Mouse (Mus musculus): ENCODE measurements around the gene Egfl7. TPM values are rescaled to one million over a fixed set of nuclear protein-coding genes. Genes with fewer than 3 reads are reported as not detected.

The Egfl7 gene
- polyA plus RNA-seq, 1 experiment from 2014 or later = 120 TPM

- H3K4me3 ChIP-seq = no peak overlapping the region
- H3K36me3 ChIP-seq = no peaks in the 10 kb centered on the region
- no peaks in the 10 kb centered on the region for H3K4me1 ChIP-seq
- no peak overlapping the region for H3K9ac ChIP-seq
- H3K9me3 ChIP-seq (replicated peaks) = no peaks in the 10 kb centered on the region
- WGBS (ENCODE audit: insufficient replicate concordance) = 64% methylated on average over 6 of the region's 6 CpGs
- H3K4me2 ChIP-seq = no peak overlapping the region
- peaks cover 3% of the 10 kb centered on the region; the same call in 1 of the 2 replicates for H3K27me3 ChIP-seq (replicated peaks)
- no peak overlapping the region for H3K27ac ChIP-seq
- no peak for ATAC-seq
Measured at GRCm38 (mm10) chr2:26617331-26617730, 37.5 kb downstream of the Egfl7 start.

DNA sequence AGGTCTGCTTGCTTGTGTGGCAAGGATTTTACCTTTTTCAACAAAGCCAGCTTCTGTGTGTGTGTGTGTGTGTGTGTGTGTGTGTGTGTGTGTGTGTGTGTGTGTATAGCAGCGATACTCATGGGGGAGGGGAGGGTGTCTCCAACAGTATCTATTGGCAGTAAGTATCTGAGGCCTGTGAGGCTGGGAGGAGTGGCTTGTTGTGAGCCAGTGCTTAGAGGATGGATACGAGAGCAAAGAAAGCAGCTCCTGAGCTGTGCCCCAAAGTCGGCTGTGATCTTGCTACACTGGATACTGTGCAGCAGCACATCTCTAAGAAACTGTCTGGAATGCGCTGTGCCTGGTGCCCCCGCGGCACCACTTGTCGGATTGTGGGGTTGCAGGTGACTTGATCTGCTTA lies 38.1 kb downstream of the Egfl7 start:
- H3K9me3 ChIP-seq (replicated peaks) = no peaks in the 10 kb centered on the region
- H3K9ac ChIP-seq = no peak overlapping the region
- H3K4me2 ChIP-seq = no peak overlapping the region
- 64% methylated on average over 6 of the region's 7 CpGs for WGBS (ENCODE audit: insufficient replicate concordance)
- H3K27ac ChIP-seq = no peak overlapping the region
- H3K4me1 ChIP-seq = no peaks in the 10 kb centered on the region
- H3K4me3 ChIP-seq = no peak overlapping the region
- no peak for ATAC-seq
- peaks cover under 1% of the 10 kb centered on the region; the same call in 1 of the 2 replicates for H3K27me3 ChIP-seq (replicated peaks)
- H3K36me3 ChIP-seq = no peaks in the 10 kb centered on the region

GRCm38 (mm10) chr2:26621246-26621645 lies 41.4 kb downstream of the Egfl7 start:
- no peak overlapping the region for H3K9ac ChIP-seq
- H3K27ac ChIP-seq = no peak overlapping the region
- H3K4me1 ChIP-seq = no peaks in the 10 kb centered on the region
- H3K4me2 ChIP-seq = no peak overlapping the region
- H3K36me3 ChIP-seq = no peaks in the 10 kb centered on the region
- no peak overlapping the region for H3K4me3 ChIP-seq
- no peak for ATAC-seq
- 0 out of 2 replicates have a peak, but pooled peaks cover 5% of the 10 kb centered on the region for H3K27me3 ChIP-seq (replicated peaks)
- 49% methylated on average over 2 of the region's 2 CpGs for WGBS (ENCODE audit: insufficient replicate concordance)
- no peaks in the 10 kb centered on the region for H3K9me3 ChIP-seq (replicated peaks)

DNA sequence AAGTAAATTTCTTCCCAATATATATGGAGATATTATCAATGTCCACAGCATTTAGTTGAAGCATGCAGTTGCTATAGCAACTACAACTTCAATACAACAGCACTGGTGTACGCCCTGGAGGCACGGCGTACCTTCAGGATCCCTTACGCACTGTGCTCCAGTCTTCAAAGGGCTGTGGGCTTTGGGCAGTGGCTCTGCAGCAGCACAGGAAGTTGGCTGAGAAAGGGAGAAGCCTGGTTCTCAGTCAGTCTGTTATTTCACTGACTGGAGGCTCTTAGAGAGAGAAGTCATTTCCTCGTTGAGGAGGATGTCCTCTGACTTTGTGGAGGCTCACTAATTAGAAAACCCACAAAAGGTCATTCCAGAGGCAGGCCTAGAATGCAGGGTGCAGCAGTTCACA lies 43.2 kb downstream of the Egfl7 start:
- Histone ChIP-seq H3K4me1 (peaks cover 4% of the 10 kb centered on the region; the same call in 1 of the 2 replicates), H3K27ac (no peak overlapping the region), H3K9me3 (replicated peaks) (no peaks in the 10 kb centered on the region), H3K4me3 (no peak overlapping the region), H3K4me2 (no peak overlapping the region), H3K9ac (no peak overlapping the region), H3K36me3 (no peaks in the 10 kb centered on the region), H3K27me3 (replicated peaks) (peaks cover 22% of the 10 kb centered on the region)
- 45% methylated on average over 5 of the region's 5 CpGs for WGBS (ENCODE audit: insufficient replicate concordance)
- no peak for ATAC-seq

GRCm38 (mm10) chr2:26625419-26625818 lies 45.6 kb downstream of the Egfl7 start:
- no peaks in the 10 kb centered on the region for H3K36me3 ChIP-seq
- H3K4me2 ChIP-seq = no peak overlapping the region
- H3K4me3 ChIP-seq = no peak overlapping the region
- peaks cover 18% of the 10 kb centered on the region for H3K4me1 ChIP-seq
- ATAC-seq = no peak
- no peak overlapping the region for H3K27ac ChIP-seq
- no peak overlapping the region for H3K9ac ChIP-seq
- peaks cover 44% of the 10 kb centered on the region for H3K27me3 ChIP-seq (replicated peaks)
- H3K9me3 ChIP-seq (replicated peaks) = no peaks in the 10 kb centered on the region
- 64% methylated on average over 3 of the region's 3 CpGs for WGBS (ENCODE audit: insufficient replicate concordance)

DNA sequence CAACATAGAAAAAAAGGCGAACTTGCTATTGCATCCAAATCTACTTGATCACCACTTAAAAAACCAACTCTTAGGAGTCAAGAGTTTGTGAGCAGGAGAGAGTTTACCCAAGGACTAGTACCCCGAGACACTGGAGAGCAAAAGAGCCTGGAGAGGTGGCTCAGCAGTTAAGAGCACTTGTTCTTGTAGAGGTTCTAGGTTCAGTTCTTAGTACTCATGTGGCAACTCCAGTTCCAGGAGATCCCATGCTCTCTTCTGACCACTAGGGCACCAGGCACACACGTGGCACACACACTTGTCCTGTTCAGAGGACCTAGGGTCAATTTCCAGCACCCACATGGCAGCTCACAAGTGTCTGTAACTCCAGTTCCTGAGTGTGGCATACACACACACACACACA lies 46.3 kb downstream of the Egfl7 start:
- Histone ChIP-seq H3K36me3 (no peaks in the 10 kb centered on the region), H3K27me3 (replicated peaks) (peaks cover 44% of the 10 kb centered on the region), H3K4me3 (no peak overlapping the region), H3K9ac (no peak overlapping the region), H3K4me1 (peaks cover 18% of the 10 kb centered on the region), H3K9me3 (replicated peaks) (no peaks in the 10 kb centered on the region), H3K27ac (no peak overlapping the region), H3K4me2 (no peak overlapping the region)
- ATAC-seq = no peak
- WGBS (ENCODE audit: insufficient replicate concordance) = 49% methylated on average over 3 of the region's 3 CpGs

DNA sequence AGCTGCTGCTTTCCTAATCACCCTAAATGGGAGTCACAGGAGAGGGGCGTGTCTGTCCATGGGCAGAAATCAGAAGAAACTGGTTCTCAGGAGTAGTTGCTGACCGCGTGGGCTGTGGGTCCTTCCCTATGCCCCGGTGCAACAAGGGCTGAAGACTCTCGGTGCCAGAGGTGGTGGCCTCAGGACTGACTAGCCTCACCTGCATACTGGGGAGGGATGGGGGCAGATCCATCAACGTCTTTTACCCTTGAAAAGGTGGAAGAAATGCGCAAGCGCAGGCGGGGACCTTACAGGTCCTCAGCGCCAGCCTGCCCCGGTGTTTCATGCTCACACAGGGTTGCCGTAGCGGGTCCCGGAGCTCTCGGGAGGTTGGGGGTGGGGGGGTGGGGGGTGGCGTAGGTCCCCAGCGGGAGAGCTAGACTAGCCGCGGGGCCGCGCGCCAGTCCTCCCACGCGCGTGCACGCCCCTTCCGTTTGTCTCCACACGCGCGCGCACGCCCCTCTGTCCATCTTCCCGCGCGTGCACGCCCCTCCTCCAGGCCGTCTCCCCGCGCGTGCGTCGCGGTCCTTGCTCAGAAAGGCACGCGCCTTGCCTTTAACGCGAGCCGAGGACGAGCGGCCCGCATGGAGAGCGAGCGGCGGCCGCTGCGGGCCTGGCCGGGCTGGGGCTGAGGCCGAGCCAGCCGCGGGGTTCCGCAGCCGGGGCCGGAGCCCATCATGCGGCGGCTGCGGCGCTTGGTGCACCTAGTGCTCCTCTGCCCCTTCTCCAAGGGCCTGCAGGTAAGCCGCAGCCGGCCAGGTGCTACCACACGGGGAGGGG lies 48.3 kb downstream of the Egfl7 start, which contains the start of gene Fam69b:
Gene Fam69b (plus strand): TSS at position 537 of the 819 bp plus-strand sequence.
- H3K4me3 ChIP-seq = peak within 1 kb of the TSS; percentile 60
- H3K27me3 ChIP-seq (replicated peaks) = peaks cover 44% of the 10 kb centered on the region
- peaks cover 18% of the 10 kb centered on the region for H3K4me1 ChIP-seq
- ATAC-seq = peak; percentile 27; the same call in 1 of the 2 replicates
- no peaks in the 10 kb centered on the region for H3K9me3 ChIP-seq (replicated peaks)
- no peak within 1 kb of the TSS for H3K27ac ChIP-seq
- peak within 1 kb of the TSS; percentile 68 for H3K9ac ChIP-seq
- no peaks in the 10 kb centered on the region for H3K36me3 ChIP-seq
- 2% methylated on average over 62 of the region's 70 CpGs for WGBS (ENCODE audit: insufficient replicate concordance)
- peak within 1 kb of the TSS; percentile 87 for H3K4me2 ChIP-seq

DNA sequence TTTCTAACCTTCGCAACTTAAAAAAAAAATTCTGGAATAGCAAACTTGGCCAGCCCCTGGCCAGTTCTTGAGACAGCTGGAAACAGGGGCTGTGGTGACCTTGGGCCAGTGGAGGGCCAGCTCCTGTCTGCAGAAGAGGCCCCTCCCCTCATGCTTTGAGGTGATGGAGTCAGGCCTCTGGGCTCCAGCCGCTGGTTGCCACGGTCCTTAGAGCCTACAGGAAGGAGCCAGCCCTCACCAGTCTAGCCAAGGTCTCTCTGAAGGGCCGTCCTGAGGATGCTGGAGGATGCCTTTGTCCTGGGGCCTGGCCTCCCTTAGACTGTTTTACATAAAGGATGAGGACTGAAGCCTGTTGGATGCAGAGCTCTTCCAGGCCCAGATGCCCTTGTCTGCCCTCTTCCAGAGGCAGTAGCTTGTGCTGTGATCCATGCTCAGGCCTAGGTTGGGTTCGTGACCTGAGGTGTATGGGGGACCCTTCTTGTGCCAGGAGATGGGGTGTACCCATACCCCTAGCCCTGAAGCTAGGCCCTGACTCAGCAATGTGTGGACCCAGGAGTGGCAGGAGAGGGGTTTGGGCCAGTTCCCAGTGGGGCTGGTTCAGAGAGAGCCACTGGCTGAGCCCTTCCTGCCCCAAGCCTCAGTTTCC lies 49.1 kb downstream of the Egfl7 start:
- Histone ChIP-seq H3K9ac (peak overlapping the region; percentile 68), H3K27me3 (replicated peaks) (peaks cover 44% of the 10 kb centered on the region), H3K27ac (no peak overlapping the region), H3K4me2 (peak overlapping the region; percentile 87), H3K36me3 (no peaks in the 10 kb centered on the region), H3K9me3 (replicated peaks) (no peaks in the 10 kb centered on the region), H3K4me1 (peaks cover 18% of the 10 kb centered on the region), H3K4me3 (peak overlapping the region; percentile 60)
- ATAC-seq = no peak
- whole genome bisulfite sequencing (ENCODE audit: insufficient replicate concordance) = 28% methylated on average over 5 of the region's 5 CpGs

- Histone ChIP-seq H3K4me1 (peaks cover 29% of the 10 kb centered on the region), H3K4me2 (no peak overlapping the region), H3K27me3 (replicated peaks) (peaks cover 24% of the 10 kb centered on the region), H3K36me3 (peaks cover 34% of the 10 kb centered on the region), H3K4me3 (no peak overlapping the region), H3K27ac (no peak overlapping the region), H3K9ac (no peak overlapping the region), H3K9me3 (replicated peaks) (no peaks in the 10 kb centered on the region)
- no peak for ATAC-seq
- 76% methylated on average over 16 of the region's 16 CpGs for WGBS (ENCODE audit: insufficient replicate concordance)
Measured at GRCm38 (mm10) chr2:26632541-26633395, 53.0 kb downstream of the Egfl7 start.

GRCm38 (mm10) chr2:26633953-26634530 lies 54.2 kb downstream of the Egfl7 start:
- peaks cover 12% of the 10 kb centered on the region for H3K27me3 ChIP-seq (replicated peaks)
- no peak overlapping the region for H3K9ac ChIP-seq
- H3K4me2 ChIP-seq = no peak overlapping the region
- peaks cover 30% of the 10 kb centered on the region for H3K4me1 ChIP-seq
- 45% methylated on average over 4 of the region's 4 CpGs for WGBS (ENCODE audit: insufficient replicate concordance)
- no peak for ATAC-seq
- peaks cover 46% of the 10 kb centered on the region for H3K36me3 ChIP-seq
- H3K9me3 ChIP-seq (replicated peaks) = no peaks in the 10 kb centered on the region
- no peak overlapping the region for H3K27ac ChIP-seq
- no peak overlapping the region for H3K4me3 ChIP-seq

GRCm38 (mm10) chr2:26634629-26635488 lies 55.0 kb downstream of the Egfl7 start:
- H3K27ac ChIP-seq = no peak overlapping the region
- H3K4me2 ChIP-seq = no peak overlapping the region
- no peak overlapping the region for H3K4me3 ChIP-seq
- peaks cover 47% of the 10 kb centered on the region for H3K36me3 ChIP-seq
- peaks cover 4% of the 10 kb centered on the region for H3K27me3 ChIP-seq (replicated peaks)
- no peak overlapping the region for H3K9ac ChIP-seq
- peaks cover 29% of the 10 kb centered on the region for H3K4me1 ChIP-seq
- 34% methylated on average over 12 of the region's 12 CpGs for WGBS (ENCODE audit: insufficient replicate concordance)
- ATAC-seq = peak; percentile 19
- H3K9me3 ChIP-seq (replicated peaks) = no peaks in the 10 kb centered on the region

Measured in liver, embryonic 12.5 days (tissue).